Mouse (Mus musculus) telencephalon, adult 2 months (tissue): ENCODE results near the gene Gm45753.

ENCODE experiments used
- DNase-seq: peaks from one replicate; pipeline ENCODE4 v3.0.0-alpha.2; 2011; ENCODE audit warnings: low read depth, low spot score

Gm45753 gene

DNA sequence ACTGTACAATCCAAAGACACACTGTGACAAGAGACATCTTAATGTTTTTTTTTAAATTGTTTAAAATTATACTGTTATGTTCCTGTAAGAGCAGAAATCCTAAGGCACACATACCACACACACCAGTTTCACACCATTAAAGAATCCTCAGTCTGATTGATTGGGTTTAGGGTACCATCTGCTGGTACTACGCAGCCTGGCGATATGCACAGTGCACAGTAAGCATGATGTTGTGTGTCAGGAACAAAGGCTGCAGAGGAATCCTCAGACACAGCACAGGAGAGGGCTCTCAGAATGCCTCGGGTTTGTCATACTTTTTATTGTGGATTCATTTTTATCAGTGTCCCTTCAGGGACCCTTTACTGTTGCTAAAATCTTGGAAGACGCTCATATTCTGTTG is 33.9 kb downstream of the Gm45753 start:
- no peak for DNase-seq

GRCm38 (mm10) chr8:45269056-45269455 is 39.2 kb downstream of the Gm45753 start:
- DNase-seq: no peak

DNA sequence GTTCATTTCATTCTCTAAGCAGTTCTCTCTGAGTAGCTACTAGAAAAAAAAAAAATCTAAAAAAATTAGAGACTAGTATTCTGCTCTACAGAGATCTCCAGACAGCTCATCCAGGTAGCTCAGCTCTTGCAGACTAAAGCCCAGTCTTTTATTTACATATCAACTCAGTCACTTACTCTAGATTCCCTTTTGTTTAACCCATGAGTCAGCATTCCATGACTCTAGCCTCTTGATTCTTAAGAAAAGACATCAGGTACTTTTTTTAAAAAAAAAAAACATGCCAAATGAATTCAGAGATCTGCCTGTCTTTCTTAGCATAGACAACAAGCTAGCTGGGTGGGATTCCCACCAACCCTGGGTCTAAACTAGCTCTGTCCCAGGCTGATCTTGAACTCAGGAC is 39.8 kb downstream of the Gm45753 start:
- DNase-seq: no peak

GRCm38 (mm10) chr8:45267611-45268391 is 40.5 kb downstream of the Gm45753 start:
- no peak for DNase-seq

GRCm38 (mm10) chr8:45266993-45267392 is 41.3 kb downstream of the Gm45753 start:
- no peak for DNase-seq

- no peak for DNase-seq
Measured at GRCm38 (mm10) chr8:45264918-45265317, 43.3 kb downstream of the Gm45753 start.

DNA sequence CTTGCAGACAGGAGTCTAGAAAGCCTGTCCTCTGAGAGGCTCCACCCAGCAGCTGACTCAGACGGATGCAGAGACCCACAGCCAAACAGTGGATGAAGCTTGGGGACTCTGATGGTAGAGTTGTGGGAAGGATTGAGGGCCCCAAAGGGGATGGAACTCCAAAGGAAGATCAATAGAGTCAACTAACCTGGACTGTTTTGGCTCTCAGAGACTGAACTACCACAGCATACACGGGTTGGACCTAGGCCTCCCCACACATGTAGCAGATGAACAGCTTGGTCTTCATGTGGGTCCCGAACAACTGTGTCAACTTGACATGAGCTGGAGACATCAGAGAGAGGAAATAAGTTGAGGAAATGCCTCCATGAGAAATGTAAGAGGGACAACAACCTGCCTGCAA is 45.4 kb downstream of the Gm45753 start:
- no peak for DNase-seq

DNA sequence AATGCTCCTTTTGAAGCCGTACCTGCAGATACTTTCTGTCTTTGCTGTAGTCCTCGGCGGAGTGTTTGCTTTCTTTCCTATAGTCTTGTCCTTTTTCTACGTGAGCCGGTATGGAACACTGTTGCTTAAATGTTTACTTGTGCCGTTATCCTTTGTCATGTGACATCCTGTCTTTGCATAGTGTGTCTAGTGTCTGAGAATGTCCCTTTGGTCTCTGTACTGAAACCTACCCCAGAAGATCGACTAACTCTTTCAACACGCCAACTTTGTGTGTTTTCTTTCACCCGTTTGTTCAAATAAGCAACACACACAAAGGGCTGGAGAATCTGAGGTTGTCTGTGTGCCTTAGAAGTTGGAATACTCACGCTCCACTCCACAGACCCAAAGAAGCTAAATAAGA is 46.3 kb downstream of the Gm45753 start, which contains the start of gene F11:
Gene F11, minus strand, starts transcription at position 112 of the 400 bp plus-strand sequence.
- DNase-seq: no peak

DNA sequence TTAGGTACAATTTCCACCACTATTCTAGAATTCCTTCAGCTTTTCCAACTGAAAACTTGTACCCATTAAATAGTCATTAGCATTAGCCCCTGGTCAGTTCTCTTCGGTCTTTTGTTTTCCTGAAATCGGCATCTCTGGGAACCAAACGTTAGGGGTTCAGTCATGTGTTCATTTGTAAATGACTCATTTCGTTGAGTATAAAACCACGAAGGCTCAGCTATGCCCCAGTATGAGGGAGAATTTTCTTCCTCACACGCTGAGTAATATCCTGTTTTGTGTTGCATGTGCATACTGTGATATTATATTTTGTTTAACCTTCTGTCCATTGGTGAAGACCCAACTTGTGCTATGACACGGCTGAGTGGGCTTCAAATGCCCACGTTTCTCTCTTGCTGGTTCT is 49.8 kb downstream of the Gm45753 start:
- DNase-seq: no peak

DNA sequence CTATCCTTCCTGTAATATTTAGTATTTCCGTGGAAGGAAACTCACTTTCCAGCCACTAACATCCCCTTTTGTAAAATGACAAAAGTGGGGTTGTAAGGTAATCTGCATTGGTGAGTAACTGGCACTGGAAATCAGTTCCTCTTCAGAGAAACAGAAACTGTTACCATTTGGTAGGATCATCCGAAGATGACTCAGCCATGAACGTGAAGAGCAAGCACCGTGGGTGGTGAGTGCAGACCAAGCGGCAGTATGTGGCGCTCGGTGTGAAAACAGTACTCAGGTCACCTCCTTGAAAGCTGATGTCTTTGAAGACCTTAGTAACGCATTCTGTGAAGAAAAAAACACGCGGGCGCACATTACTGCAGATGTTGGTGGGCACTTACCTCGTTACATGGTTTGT is 53.2 kb downstream of the Gm45753 start:
- no peak for DNase-seq

DNA sequence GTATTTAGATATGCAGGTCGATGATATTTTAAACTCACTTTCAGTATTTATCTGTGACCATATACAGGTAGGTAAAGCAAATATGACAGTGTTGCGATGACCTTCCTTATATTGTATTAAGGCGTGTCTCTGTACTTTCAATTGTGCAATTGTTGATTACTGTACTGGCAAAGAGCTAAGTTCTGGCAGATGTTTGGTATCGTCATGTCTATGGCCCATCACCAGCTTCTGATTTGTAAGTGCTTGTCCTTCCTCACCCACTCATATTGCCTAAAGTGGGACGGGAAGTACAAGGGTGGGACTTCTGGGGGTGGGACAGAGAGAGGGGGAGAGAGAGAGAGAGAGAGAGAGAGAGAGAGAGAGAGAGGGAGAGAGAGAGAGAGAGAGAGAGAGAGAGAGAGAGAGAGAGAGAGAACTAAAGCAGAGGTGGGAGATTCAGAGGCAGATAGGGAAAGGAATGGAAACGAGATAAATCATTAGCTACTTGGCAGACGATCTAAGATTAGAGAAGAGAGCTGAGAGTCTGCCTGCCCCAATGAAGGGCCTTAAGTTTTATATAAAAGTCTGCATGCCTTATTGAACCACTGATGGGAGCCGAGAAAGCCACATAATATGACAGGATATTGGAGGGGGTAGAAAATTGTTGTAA is 53.9 kb downstream of the Gm45753 start:
- DNase-seq: no peak

DNA sequence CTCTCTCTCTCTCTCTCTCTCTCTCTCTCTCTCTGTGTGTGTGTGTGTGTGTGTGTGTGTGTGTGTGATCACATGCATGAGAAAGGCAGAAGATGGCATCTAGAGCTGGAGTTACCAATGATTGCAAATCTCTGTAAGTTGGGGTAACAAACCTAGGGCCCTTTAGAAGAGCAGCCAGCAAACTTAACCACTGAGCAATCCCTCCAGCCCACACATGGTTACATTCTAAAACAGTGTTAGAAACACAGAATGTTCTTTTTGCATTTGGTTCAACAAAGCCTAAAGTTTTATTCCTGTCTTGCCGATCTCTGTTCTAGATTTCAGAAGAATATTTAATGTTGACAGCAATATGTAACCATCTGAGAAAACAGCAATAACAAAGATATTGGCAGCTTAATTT is 54.7 kb downstream of the Gm45753 start:
- DNase-seq: no peak

DNA sequence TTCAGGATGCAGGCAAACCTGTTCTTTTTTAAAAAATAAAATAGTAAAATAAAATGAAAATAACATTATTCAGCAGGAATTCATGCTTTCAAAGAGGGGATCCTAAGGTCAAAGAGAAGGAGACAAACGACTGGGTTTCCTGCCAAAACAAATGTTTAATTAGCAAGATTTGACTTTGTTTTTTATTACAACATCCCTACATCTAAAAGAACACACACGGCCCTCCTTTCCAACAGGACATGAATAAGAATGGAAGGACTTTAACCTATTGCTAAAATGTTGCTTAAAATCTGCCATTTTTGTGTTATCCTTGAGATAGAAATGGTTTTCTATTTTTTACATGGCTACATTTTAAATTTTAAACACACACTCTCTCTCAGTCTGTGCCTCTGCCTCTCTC is 55.2 kb downstream of the Gm45753 start:
- DNase-seq: no peak

- DNase-seq: no peak
Measured at GRCm38 (mm10) chr8:45246307-45246706, 62.0 kb downstream of the Gm45753 start.

- DNase-seq: no peak
Measured at GRCm38 (mm10) chr8:45239363-45239762, 68.9 kb downstream of the Gm45753 start.

- DNase-seq: peak; percentile 26
Measured at GRCm38 (mm10) chr8:45238282-45238681, 70.0 kb downstream of the Gm45753 start.

- DNase-seq: peak; percentile 22
Measured at GRCm38 (mm10) chr8:45236164-45236912, 71.9 kb downstream of the Gm45753 start.

DNA sequence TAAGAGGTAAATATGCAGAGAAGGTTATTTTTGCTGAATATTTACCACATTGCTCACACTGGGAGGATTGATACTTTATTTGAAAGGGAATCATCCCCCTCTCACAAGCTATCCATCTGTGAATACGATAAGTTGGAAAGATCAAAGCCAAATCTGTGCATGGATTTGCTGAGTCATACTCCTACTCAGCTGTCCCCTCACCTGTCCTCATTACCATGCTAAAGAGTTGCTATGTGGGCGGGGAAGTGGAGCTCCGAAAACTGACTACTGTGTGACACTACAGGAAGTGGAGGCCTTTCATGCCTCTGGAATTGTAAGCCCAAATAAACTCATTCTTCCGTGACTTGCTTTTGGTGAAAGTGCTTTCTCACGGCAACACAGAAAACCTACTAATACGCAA is 73.0 kb downstream of the Gm45753 start:
- DNase-seq: no peak

DNA sequence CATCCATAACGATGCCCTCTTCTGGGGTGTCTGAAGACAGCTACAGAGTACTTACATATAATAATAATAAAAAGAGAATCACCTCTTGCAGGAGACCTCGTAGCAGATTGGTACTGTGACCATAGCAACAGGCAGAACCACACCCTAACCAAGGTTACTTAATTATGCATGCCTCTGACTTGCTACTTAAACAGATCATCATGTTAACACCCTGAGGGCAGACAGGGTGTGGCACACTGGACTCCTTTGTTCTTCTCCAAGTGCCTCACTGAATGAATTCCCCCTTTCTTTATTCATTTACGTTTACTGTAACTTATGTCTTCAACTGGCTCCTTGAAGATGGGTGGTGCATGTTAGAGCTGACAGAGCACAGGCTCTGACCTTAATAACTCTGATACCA is 75.0 kb downstream of the Gm45753 start:
- no peak for DNase-seq
